Mouse (Mus musculus): ENCODE results near the gene Strn4. TPM values are rescaled to one million over a fixed set of nuclear protein-coding genes. Genes with fewer than 3 reads are reported as not detected.
A peak's percentile ranks its signal among the peaks of the same experiment; 100 is the strongest.

Gene Strn4
- polyA plus RNA-seq (2015; fragmentation: Nextera tagmentation; extraction: Ambion mirVana) = 88.8 and 92.5 TPM in 2 replicates

- no peak for ATAC-seq (replicated peaks; ENCODE audit: extremely low read depth, insufficient read depth, low FRiP score)
- WGBS = 16% methylated on average over 1 of the region's 1 CpGs
- Histone ChIP-seq H3K4me1 (ENCODE audit: control insufficient read depth, insufficient read depth, low read length) (peaks cover 48% of the 10 kb centered on the region), H3K9ac (ENCODE audit: low read length) (peak within 1 kb of the TSS; percentile 99), H3K27me3 (ENCODE audit: control insufficient read depth, insufficient read depth, low read length) (no peaks in the 10 kb centered on the region), H3K4me3 (ENCODE audit: low read length) (peak within 1 kb of the TSS; percentile 91), H3K36me3 (ENCODE audit: control insufficient read depth, insufficient read depth) (peaks cover 14% of the 10 kb centered on the region), H3K4me2 (ENCODE audit: low read depth, low read length) (peak within 1 kb of the TSS; percentile 84), H3K27ac (ENCODE audit: low read length) (peak within 1 kb of the TSS; percentile 91), H3K9me3 (replicated peaks; ENCODE audit: control insufficient read depth, low read length) (no peaks in the 10 kb centered on the region)
These were observed at the start of gene Strn4 for GRCm38 (mm10) chr7:16815351-16815941. Strn4 (plus strand) TSS chr7:16815889.

DNA sequence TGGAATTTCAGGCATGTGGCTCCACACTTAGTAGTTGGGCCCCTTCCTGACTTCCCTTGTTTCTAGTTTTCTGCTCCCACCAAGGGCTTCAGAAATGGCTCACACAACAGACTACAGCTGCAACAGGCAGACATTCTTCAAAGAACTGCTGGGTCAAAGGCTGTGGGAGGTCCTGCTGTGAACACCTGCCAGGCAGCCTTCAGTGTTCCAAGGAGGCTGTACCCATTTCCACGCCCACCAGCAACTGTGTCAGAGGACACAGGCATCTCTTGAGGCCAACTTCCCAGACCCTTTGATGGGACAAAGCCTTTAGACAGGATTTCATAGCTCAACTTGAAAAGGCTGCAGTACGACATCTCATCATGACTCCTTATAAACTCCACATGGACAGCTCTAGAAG, 49.2 kb upstream of the Strn4 start:
- H3K4me2 ChIP-seq (ENCODE audit: low read depth, low read length) = no peak overlapping the region
- H3K27ac ChIP-seq (ENCODE audit: low read length) = no peak overlapping the region
- H3K36me3 ChIP-seq (ENCODE audit: control insufficient read depth, insufficient read depth) = no peaks in the 10 kb centered on the region
- WGBS = 62% methylated on average over 2 of the region's 2 CpGs
- H3K9ac ChIP-seq (ENCODE audit: low read length) = no peak overlapping the region
- H3K4me3 ChIP-seq (ENCODE audit: low read length) = no peak overlapping the region
- no peaks in the 10 kb centered on the region for H3K27me3 ChIP-seq (ENCODE audit: control insufficient read depth, insufficient read depth, low read length)
- H3K9me3 ChIP-seq (replicated peaks; ENCODE audit: control insufficient read depth, low read length) = no peaks in the 10 kb centered on the region; the same call in 1 of the 2 replicates
- peak; percentile 54; the same call in 1 of the 2 replicates for ATAC-seq (replicated peaks; ENCODE audit: extremely low read depth, insufficient read depth, low FRiP score)
- peaks cover 4% of the 10 kb centered on the region for H3K4me1 ChIP-seq (ENCODE audit: control insufficient read depth, insufficient read depth, low read length)

DNA sequence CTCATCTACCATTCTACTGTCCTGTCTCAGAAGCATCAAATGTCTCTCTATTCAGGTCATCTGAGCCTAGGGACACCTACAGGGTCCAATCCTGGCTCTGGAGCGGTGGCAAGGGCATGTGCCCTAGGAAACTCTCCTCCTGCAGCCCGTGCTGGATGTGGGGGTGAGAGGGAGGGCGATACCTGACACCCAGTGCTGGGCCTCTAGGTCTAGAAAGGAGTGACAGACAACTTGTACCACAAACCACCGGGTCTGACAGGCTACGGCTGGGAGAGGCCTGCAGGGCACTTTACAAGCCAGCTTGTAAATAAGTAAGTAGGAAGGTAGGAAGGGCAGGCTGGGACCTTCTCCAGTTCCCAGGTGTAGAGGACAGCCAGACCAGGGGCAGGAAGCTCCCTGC, 39.8 kb upstream of the Strn4 start:
- H3K27me3 ChIP-seq (ENCODE audit: control insufficient read depth, insufficient read depth, low read length) = no peaks in the 10 kb centered on the region
- no peak for ATAC-seq (replicated peaks; ENCODE audit: extremely low read depth, insufficient read depth, low FRiP score)
- H3K4me1 ChIP-seq (ENCODE audit: control insufficient read depth, insufficient read depth, low read length) = peaks cover 2% of the 10 kb centered on the region
- WGBS = 53% methylated on average over 5 of the region's 5 CpGs
- H3K9me3 ChIP-seq (replicated peaks; ENCODE audit: control insufficient read depth, low read length) = peaks cover 4% of the 10 kb centered on the region
- no peaks in the 10 kb centered on the region for H3K36me3 ChIP-seq (ENCODE audit: control insufficient read depth, insufficient read depth)
- H3K9ac ChIP-seq (ENCODE audit: low read length) = no peak overlapping the region
- no peak overlapping the region for H3K4me2 ChIP-seq (ENCODE audit: low read depth, low read length)
- no peak overlapping the region for H3K4me3 ChIP-seq (ENCODE audit: low read length)
- no peak overlapping the region for H3K27ac ChIP-seq (ENCODE audit: low read length)

DNA sequence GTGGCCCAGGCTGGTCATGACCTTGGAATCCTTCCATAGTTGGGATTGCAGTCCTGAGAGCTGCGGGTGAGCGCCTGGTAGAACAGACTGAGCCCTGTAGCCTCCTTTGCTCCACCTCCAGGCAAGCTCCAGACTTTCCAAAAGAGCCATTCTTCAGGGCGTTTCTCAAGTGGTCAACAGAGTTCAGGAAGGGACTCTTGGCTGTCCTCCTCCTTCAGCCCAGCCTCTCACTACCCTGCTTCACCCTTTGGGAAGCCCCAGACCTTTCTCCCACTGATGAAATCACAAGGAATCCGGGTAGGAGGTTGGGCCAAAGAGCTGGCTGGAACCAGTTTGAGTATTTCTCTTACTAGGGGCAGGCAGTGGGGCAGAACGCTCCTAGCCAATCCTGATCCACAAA, 35.6 kb upstream of the Strn4 start:
- H3K9ac ChIP-seq (ENCODE audit: low read length) = no peak overlapping the region
- no peak overlapping the region for H3K4me3 ChIP-seq (ENCODE audit: low read length)
- WGBS = 48% methylated on average over 5 of the region's 5 CpGs
- H3K9me3 ChIP-seq (replicated peaks; ENCODE audit: control insufficient read depth, low read length) = no peaks in the 10 kb centered on the region
- H3K36me3 ChIP-seq (ENCODE audit: control insufficient read depth, insufficient read depth) = no peaks in the 10 kb centered on the region
- H3K4me1 ChIP-seq (ENCODE audit: control insufficient read depth, insufficient read depth, low read length) = peaks cover 24% of the 10 kb centered on the region
- H3K27ac ChIP-seq (ENCODE audit: low read length) = no peak overlapping the region
- no peak overlapping the region for H3K4me2 ChIP-seq (ENCODE audit: low read depth, low read length)
- H3K27me3 ChIP-seq (ENCODE audit: control insufficient read depth, insufficient read depth, low read length) = no peaks in the 10 kb centered on the region
- ATAC-seq (replicated peaks; ENCODE audit: extremely low read depth, insufficient read depth, low FRiP score) = no peak

GRCm38 (mm10) chr7:16780825-16781554, 34.7 kb upstream of the Strn4 start, which contains the start of gene Slc1a5:
Slc1a5 (plus strand) TSS chr7:16781340.
- no peaks in the 10 kb centered on the region for H3K9me3 ChIP-seq (replicated peaks; ENCODE audit: control insufficient read depth, low read length)
- 3% methylated on average over 34 of the region's 34 CpGs for WGBS
- ATAC-seq (replicated peaks; ENCODE audit: extremely low read depth, insufficient read depth, low FRiP score) = peak; percentile 76
- no peaks in the 10 kb centered on the region for H3K27me3 ChIP-seq (ENCODE audit: control insufficient read depth, insufficient read depth, low read length)
- peaks cover 24% of the 10 kb centered on the region for H3K4me1 ChIP-seq (ENCODE audit: control insufficient read depth, insufficient read depth, low read length)
- peak within 1 kb of the TSS; percentile 88 for H3K4me3 ChIP-seq (ENCODE audit: low read length)
- peak within 1 kb of the TSS; percentile 98 for H3K4me2 ChIP-seq (ENCODE audit: low read depth, low read length)
- H3K36me3 ChIP-seq (ENCODE audit: control insufficient read depth, insufficient read depth) = no peaks in the 10 kb centered on the region
- peak within 1 kb of the TSS; percentile 86 for H3K9ac ChIP-seq (ENCODE audit: low read length)
- H3K27ac ChIP-seq (ENCODE audit: low read length) = peak within 1 kb of the TSS; percentile 59

GRCm38 (mm10) chr7:16781555-16781815, 34.2 kb upstream of the Strn4 start:
- H3K27me3 ChIP-seq (ENCODE audit: control insufficient read depth, insufficient read depth, low read length) = no peaks in the 10 kb centered on the region
- peak overlapping the region; percentile 88 for H3K4me3 ChIP-seq (ENCODE audit: low read length)
- ATAC-seq (replicated peaks; ENCODE audit: extremely low read depth, insufficient read depth, low FRiP score) = peak; percentile 2; the same call in 1 of the 2 replicates
- peak overlapping the region; percentile 86 for H3K9ac ChIP-seq (ENCODE audit: low read length)
- H3K9me3 ChIP-seq (replicated peaks; ENCODE audit: control insufficient read depth, low read length) = no peaks in the 10 kb centered on the region
- H3K36me3 ChIP-seq (ENCODE audit: control insufficient read depth, insufficient read depth) = no peaks in the 10 kb centered on the region
- H3K27ac ChIP-seq (ENCODE audit: low read length) = peak overlapping the region; percentile 59
- H3K4me2 ChIP-seq (ENCODE audit: low read depth, low read length) = peak overlapping the region; percentile 98
- H3K4me1 ChIP-seq (ENCODE audit: control insufficient read depth, insufficient read depth, low read length) = peaks cover 24% of the 10 kb centered on the region
- 1% methylated on average over 10 of the region's 10 CpGs for WGBS

- under 1% methylated on average over 60 of the region's 60 CpGs for WGBS
- Histone ChIP-seq H3K36me3 (ENCODE audit: control insufficient read depth, insufficient read depth) (0 out of 2 replicates have a peak, but pooled peaks cover 3% of the 10 kb centered on the region), H3K4me3 (ENCODE audit: low read length) (peak overlapping the region; percentile 88), H3K4me2 (ENCODE audit: low read depth, low read length) (peak overlapping the region; percentile 98), H3K9me3 (replicated peaks; ENCODE audit: control insufficient read depth, low read length) (no peaks in the 10 kb centered on the region), H3K9ac (ENCODE audit: low read length) (peak overlapping the region; percentile 86), H3K4me1 (ENCODE audit: control insufficient read depth, insufficient read depth, low read length) (peaks cover 24% of the 10 kb centered on the region), H3K27ac (ENCODE audit: low read length) (peak overlapping the region; percentile 59), H3K27me3 (ENCODE audit: control insufficient read depth, insufficient read depth, low read length) (no peaks in the 10 kb centered on the region)
- ATAC-seq (replicated peaks; ENCODE audit: extremely low read depth, insufficient read depth, low FRiP score) = peak; percentile 4; the same call in 1 of the 2 replicates
These were observed 33.7 kb upstream of the Strn4 start for GRCm38 (mm10) chr7:16781816-16782554.

DNA sequence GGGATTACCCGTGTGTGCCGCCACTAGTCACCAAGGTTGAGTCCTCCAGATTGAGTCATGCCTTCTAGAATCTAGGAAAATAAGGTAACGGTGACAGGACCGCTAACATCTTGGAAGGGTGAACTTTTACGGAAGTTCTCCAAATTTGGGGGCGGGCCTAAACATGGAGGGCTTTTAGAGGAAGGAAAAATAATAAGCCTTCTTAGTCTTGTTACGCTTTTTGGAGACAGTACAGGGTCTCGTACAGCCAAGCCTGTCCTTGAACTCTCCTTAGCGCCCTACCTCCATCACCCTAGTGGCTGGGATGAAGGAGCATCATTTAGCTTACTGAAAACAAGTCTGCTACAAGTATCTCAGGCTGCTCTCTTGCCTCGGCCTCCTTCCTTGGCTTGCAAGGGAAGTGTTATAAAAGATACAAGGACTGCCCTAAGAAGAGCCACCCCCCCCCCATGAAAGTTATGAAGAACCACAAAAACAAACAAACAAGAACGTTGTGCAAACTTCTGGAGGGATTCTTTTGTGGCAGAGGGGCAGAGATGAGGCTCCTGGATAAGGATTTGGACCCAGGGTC, 33.0 kb upstream of the Strn4 start:
- Histone ChIP-seq H3K9me3 (replicated peaks; ENCODE audit: control insufficient read depth, low read length) (no peaks in the 10 kb centered on the region), H3K4me1 (ENCODE audit: control insufficient read depth, insufficient read depth, low read length) (peaks cover 24% of the 10 kb centered on the region), H3K27ac (ENCODE audit: low read length) (peak overlapping the region; percentile 62), H3K4me3 (ENCODE audit: low read length) (peak overlapping the region; percentile 88), H3K4me2 (ENCODE audit: low read depth, low read length) (peak overlapping the region; percentile 98), H3K27me3 (ENCODE audit: control insufficient read depth, insufficient read depth, low read length) (no peaks in the 10 kb centered on the region), H3K9ac (ENCODE audit: low read length) (peak overlapping the region; percentile 86), H3K36me3 (ENCODE audit: control insufficient read depth, insufficient read depth) (0 out of 2 replicates have a peak, but pooled peaks cover 3% of the 10 kb centered on the region)
- 8% methylated on average over 11 of the region's 11 CpGs for WGBS
- no peak for ATAC-seq (replicated peaks; ENCODE audit: extremely low read depth, insufficient read depth, low FRiP score)

Data from heart, embryonic 16.5 days (tissue).